Mouse (Mus musculus) Muller cell, postnatal 12 days (primary cell): Measurements from ENCODE around the gene Btd.
A peak's percentile ranks its signal among the peaks of the same experiment; 100 is the strongest.

Experiments
- DNase-seq: peaks from one replicate; pipeline ENCODE4 v3.0.0-alpha.2; 2015; ENCODE audit errors: inconsistent ontology term

The Btd gene

DNA sequence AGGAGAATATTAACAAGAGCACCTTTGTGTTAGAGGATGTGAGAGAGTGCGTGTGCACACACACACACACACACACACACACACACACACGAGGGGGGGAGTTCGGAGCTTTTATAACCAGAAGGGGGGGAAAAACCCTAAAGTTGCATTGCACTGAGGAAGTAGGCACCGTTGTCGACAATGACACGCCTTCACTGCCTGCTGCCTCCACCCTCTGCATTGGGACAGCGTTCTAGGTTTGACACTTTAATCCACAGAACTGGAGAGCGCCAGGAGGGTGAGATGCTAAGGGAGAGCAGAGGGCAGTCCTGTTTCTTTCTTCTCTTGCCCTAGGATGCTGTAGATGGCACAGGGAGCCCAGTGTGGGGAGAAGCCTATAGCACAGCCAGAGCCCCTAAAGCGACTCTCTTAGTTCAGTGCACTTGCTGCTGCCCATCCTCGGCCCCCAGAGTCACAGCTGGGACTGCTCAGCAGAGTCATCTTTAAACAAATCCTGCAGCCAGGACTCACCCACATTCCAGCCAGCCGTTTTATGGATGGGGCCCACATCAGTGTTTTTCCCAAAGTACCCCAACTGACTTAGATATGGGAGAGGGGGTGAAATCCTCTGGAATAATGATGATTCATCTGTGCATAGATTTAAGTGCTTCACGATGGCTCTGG, 24.2 kb downstream of the Btd start:
- no peak for DNase-seq

DNA sequence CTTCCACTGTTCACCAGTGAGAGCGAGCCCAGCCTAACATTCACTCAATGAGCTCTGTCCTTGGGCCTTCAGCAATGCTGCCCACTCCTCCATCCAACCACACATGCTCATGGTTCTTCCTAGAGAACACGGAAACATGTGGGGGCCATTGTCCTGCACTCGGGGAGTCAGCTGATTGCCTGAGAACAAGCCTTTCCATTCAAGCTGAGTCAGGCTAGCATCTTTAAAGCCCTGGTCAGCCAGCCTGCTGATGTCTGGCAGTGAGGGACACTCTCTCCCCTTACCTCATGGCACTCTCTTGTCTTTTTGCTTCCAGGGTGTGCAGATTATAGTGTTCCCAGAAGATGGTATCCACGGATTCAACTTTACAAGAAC, 24.7 kb downstream of the Btd start:
- no peak for DNase-seq

DNA sequence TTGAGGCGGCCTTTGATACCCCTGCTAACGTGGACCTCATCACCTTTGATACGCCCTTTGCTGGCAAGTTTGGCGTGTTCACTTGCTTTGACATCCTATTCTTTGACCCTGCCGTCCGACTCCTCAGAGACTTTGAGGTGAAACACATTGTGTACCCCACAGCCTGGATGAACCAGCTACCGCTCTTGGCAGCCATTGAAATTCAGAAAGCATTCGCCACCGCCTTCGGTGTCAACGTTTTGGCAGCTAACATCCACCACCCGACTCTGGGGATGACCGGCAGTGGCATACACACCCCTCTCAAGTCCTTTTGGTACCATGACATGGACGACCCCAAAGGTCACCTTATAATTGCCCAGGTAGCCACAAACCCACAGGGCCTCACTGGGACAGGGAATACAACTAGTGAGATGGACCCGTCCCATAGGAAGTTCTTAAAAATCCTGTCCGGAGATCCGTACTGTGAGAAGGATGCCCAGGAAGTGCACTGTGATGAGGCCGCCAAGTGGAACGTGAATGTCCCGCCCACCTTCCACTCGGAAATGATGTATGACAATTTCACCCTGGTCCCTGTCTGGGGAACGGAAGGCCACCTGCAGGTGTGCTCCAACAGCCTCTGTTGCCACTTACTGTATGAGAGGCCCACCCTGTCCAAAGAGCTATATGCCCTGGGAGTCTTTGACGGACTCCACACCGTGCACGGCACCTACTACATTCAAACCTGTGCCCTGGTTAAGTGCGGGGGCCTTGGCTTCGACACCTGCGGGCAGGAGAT, 26.3 kb downstream of the Btd start:
- no peak for DNase-seq

DNA sequence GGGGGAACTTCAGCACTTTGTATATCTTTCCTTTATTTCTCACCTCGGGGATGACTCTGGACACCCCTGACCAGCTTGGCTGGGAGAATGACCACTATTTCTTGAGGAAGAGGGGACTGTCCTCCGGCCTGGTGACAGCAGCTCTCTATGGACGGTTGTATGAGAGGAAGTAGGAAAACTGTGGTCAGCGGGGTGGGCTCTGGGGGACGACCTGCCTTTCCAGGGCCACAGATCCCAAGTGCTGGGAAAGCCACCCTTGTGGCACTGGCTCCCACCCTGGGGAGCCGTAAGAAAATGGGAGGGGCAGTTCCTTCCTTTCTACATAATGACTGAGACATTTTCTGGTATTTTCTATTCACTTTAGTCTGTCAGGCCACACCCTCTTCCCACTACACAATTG, 26.9 kb downstream of the Btd start:
- no peak for DNase-seq

DNA sequence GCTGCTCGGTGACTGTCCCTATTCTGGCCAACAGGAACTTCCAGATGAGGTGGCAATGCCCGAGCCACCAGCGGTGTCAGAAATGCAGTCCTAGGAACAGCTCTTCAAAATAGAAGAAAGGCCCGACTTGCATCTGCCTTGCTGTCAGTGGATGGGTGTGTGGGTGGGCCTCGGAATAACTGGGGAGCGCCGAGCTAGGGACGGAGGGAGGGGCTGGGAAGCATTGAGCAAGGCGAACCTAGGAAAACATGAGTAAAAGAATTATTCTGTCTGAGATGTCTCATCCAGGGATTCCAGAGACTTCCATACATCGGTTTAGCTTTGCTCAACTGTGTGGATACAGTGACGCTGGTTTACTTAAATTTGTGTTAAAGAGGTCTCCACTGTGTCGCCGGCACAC, 27.5 kb downstream of the Btd start:
- DNase-seq = peak; percentile 51

DNA sequence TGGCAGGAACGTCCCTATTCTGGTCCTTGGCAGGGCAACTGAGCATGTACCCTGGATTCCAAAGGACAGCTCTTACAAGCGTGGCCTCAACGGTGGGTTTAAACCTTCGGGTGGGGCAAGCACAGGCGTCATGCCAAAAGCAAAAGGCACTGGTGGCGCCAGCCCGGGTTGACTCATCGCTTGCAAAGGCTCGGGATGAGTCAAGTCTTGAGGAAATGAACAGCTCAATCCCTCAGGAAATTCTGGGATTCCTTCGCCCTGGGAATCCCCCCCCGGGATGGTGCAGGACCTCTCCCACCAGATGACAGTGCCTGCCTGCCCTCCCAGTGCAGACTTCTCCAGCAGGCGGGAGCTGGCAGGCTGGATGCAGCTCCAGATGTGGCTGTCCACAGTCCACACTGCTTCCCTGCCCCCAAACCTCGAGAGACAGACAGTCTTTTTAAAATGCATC, 28.4 kb downstream of the Btd start:
- peak; percentile 96 for DNase-seq

DNA sequence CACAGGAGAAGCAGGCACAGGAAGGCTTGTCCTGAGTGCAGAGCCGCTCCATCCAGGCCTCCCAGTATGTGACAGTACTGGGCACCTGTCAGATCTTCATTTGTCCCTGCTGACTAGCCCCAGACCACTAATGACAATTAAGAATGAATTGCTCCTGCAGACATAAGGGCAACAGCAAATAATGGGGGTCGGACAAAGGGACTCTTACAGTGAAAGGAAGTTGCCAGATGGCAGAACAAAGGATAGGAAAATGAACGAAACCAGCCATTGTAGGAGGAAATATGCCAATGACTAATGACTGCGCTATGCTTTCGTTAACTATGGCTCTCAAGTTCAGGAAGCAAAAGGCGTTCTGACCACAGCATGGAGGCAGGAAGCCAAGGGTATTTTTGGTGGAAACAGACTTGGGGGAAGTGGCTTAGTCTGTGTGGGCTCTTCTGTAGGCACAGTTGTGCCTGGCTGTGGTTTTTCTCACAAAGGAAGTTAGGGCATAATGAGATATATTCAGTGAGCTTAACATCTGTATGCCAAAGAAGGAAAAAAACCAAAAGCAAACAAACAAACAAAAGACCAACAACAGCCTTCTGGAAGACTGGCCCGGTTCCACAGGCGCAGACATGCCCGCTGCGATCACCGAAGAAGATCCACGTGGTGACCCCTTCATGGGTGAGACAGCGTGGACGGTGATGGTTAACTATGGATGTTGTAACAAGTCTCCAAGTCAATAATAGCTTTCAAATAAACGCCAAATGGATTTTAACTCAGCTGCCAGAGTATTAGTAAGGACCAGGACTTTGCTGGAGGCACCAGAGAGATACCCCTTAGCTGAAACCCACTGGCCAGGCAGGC, 29.0 kb downstream of the Btd start:
- DNase-seq = peak; percentile 99

DNA sequence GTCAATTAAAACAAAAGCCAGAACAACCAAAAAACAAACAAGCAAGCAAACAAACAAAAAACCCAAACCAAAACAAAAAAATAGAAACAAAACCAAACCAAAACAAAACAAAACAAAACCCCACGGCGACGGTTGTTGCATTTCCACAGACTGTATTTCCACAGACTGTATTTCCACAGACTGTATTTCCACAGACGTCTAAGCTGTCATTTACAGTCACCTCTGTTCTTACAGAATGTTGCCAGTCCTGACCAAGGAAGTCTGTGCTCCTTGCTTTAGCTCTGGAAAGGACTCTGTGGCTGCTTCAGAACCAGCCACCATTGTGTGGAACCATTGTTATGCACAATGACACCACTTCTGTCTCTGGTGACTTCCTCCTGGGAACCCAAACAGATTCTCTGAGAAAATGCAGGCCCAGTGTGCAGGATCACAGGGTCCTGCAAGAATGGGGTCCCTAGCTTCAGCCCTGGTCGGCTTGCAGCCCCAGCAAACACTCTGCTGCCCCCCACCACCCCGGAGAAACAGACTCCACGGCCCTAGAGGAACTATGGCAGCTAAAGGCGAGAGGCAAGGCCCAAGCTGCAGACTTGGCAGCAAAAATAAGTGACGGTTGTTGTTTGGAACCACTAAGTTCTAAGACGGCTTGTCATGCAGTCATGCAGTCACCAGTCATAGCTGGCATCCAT, 30.9 kb downstream of the Btd start:
- DNase-seq = no peak

DNA sequence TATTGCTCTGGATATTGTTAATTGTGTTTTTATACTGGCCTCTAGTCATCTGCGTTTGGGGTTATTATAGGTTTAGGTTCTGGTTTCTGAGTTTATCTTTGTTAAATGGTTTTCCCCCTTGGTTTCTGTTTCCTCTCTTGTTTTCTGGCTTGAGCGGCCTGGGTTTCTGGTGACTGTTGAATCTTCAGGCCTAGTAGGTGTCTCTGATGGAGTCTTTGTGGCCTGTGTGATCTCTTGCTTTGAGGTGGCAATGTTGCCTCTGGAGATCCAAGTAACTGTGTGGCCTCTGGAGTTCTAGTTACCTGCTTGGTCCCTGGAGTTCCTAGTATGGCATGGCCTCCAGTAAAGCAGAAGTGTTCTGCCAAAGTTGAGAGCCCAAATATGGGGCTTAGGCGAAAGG, 39.8 kb downstream of the Btd start:
- no peak for DNase-seq

DNA sequence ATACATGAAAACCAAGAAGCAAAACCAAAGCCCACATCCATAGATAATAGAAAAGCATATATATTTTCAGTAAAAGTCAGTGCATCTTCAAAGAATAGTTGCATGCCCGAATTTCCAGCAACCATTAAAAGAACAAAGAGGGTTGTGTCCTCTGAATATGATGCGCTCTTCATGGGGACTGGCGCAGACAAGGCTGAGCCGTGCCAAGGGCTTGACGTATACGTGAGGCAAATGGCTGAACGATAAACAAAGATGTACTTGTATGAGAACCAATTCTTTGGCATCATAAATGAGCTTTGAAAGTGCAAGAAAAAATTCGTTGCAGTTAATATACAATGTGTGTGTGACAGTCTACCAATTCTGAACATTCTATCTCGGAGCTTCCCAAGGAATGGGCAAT, 40.5 kb downstream of the Btd start:
- DNase-seq = no peak

DNA sequence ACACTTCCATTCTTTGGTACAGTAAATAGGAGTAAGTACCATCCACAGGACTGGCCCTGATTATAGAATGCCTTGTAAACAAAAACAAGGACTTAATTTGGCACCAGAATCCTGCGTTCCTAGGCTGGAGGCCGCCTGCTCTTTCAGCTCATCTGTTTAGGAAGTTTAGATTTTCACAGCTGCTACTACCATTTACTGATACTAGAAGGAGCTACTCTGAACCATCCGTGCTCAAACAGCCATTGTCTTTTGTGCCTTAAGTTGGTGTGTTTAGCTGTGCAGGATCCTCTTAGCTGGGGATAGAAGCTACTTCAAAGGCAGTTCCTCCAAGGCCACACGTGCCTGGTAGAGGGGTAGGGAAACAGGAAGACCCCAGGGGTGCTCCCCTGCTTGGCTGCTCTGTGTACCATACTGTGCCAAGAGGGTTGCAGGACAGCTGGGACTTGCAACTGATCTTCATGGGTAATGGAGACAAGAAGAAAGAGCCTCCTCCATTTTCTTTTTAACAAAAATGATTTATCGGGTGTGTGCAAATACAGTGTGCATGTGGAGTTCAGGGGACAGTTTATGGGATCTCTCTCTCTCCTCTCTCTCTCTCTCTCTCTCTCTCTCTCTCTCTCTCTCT, 41.2 kb downstream of the Btd start:
- DNase-seq = no peak

DNA sequence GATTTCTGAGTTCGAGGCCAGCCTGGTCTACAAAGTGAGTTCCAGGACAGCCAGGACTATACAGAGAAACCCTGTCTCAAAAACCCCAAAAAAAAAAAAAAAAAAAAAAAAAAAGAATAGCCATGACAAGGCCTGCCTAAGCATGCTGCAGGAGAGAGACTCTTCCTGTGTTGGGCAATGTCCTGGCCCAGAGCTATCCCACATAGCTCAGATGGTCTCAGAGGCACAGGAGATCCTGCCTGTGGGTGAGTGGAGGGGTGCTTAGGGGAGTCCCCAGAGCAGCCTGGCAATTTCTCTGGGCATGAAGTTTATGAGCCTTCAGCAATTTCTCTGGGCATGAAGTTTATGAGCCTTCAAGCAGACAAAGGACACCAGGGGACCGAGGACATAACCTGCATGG, 42.8 kb downstream of the Btd start:
- no peak for DNase-seq

DNA sequence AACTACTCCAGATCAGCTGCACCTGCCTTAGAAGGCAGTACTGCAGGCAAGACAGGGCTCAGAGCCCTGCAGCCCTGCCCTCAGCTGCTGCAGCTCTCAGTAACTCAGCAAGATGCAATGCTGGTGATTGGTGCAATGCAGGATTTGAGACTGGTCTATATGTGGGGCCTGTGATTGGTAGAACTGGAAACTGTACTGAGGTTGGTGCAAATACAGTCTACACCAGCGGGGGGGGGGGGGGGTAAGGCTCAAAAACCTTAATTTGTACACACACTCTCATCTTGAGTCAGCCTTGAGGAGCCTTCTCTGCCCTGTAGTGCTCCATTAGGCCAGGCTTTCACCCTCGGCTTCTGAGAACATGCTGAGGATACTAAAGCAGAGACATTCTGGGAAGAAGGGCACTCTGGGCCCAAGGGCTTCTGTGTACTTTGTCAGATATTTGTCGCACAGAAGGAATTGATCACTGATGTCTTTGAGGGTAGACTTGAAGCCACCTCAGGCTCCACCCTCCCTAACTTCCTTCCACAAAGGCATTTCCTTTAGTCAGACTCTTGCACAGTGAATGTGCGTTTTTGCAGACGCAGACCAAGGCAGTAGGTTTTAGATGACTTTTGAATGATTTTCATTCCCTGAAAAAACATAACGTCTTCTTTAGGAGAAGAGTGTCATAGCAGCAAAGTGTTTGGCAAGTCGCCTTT, 43.7 kb downstream of the Btd start:
- no peak for DNase-seq

DNA sequence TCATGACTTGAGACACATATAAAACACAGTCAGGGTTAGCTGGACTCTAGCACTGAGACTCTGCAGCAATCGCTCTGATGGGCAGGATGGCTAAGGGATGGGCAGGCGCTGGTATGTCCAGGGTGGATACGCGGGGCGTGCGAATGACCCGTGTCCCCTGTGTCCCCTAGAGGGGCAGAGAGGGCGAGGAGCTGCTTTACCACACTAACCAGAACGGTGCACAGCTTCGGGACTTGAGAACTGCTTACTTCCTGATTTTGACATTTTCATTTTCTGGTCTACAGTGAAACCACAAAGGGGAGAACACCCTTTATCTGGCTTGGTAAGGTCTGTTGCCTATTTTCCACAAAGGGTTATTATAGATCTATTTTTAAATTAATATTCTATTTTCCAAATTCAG, 44.9 kb downstream of the Btd start:
- no peak for DNase-seq

DNA sequence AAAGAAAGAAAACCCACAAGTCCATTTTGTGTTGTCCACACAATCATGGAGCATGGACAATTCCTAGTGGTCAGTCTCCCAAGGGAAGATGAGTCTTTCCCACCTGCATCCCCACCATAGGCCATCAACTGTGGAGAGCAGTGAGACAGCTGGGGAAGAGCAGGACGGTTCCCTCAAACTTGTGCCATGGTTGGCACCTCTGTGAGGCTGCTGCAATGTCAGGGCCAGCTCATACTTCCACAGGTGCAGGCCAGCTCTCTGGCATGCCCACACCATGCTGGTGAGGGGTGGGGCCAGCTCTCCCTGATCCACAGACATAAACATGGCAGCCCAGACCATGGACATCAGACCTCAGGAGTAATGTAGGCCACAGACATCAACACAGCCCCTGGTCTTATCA, 45.4 kb downstream of the Btd start:
- DNase-seq = no peak

DNA sequence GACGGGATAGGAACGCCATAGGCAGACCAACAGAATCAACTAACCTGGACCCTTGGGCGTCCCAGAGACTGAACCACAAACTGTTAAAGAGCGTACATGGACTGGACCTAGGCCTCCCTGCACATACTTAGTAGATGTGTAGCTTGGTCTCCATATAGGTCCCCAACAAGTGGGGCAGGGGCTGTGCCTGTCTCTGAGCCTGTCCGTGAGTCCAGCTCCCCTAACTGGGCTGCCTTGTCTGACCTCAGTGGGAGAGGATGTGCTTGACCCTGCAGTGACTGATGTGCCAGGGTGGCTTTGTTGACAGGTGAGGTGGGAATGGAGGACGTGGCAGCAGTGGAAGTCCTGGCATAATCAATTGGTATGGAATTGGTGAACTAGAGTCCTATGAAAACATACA, 51.7 kb downstream of the Btd start:
- no peak for DNase-seq

DNA sequence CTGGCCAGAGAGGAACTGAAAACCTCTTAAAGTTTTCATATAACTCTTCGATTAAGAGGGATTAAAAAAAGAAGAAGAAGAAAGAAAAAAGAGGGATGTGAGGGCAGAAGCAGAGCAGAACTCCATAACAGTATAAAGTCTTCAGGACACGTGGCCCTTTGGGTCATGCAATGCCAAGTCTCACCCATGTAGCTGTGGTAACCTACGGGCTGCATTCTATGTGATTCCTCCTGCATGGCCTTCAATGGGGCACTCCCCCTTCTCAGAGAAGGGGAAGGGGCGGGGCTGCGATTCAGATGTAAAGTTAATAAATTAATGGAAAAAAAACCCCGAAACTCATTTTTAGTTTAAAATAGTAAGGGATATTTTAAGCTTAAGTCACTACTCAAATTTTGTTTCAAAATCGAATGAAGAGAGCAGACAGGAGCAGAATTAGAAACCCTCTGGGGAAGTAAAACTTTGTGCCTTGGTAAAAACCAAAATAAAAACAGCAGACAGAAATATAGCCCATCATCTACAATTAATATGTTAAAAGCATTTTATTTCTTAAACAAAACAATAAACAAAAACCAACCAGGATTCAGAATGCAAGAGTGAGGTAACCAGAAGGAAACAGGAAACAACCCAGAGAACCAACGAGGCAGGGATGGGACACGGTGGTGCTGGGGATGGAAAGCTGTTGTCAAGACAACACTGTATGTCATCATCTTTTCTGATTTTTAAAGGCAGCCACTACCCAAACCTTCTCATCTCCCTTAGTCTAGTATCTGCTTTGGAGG, 55.6 kb downstream of the Btd start:
- no peak for DNase-seq

DNA sequence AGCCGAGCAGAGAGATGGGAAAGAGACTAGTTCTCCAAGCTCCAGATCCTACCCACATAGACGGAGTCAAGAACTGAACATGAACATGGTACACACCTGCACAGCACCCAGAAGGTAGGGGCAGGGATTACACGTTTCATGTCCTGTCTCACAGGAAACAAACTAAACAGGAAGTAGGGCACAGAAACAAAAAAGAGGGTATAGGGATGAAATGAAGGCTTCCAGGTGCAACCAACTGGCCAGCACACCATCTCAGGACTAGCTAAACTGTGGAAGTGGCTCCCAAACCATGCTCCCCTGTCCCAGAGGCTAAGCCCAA, 56.1 kb downstream of the Btd start:
- no peak for DNase-seq

DNA sequence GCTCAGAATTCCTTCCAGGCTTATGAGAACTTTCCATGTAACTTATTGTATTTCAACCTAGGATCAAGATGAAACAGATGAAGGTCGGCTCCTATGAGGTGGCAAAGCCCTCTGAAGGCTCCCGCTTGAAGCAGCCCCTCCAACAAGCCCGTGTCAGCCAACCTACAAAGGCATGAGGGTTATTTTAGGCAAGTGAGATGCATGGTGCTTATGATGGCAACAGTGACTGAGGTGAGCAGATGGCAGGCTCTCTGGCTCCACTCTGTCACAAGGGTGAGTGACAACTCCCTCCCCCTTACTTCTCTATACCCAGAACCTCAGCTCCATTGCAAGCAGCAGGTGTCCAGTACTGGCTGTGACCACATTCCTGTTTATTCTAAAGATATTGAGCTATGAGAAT, 56.5 kb downstream of the Btd start:
- DNase-seq = no peak

DNA sequence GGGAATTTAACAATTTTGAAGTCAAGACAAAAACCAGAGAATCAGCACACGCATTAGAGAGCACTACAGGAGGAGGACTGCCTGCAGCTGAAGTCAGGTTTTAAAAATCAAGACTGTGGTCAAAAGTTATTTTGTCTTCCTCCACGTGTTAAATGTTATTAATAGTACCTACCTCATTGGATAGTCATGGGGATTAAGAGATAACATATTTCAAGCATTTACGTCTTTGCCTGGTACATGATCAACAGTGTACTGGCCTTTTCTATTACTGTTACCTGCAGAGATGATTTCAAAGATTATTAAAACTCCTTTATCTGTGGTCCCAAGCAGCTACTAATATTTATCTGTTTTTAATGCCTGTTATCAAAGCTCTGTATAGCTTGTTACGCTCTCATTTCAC, 56.9 kb downstream of the Btd start:
- no peak for DNase-seq
